Mouse (Mus musculus): ENCODE data around the gene Gpc5.

Gpc5 gene

GRCm38 (mm10) chr14:115821657-115822056, 729.6 kb downstream of the Gpc5 start:
- DNase-seq (ENCODE audit: extremely low read depth, insufficient read length, low spot score): no peak

GRCm38 (mm10) chr14:115830485-115830884, 738.5 kb downstream of the Gpc5 start:
- DNase-seq (ENCODE audit: extremely low read depth, insufficient read length, low spot score): no peak

GRCm38 (mm10) chr14:115831219-115831755, 739.3 kb downstream of the Gpc5 start:
- DNase-seq (ENCODE audit: extremely low read depth, insufficient read length, low spot score): no peak

GRCm38 (mm10) chr14:115831854-115832625, 740.0 kb downstream of the Gpc5 start:
- no peak for DNase-seq (ENCODE audit: extremely low read depth, insufficient read length, low spot score)

DNA sequence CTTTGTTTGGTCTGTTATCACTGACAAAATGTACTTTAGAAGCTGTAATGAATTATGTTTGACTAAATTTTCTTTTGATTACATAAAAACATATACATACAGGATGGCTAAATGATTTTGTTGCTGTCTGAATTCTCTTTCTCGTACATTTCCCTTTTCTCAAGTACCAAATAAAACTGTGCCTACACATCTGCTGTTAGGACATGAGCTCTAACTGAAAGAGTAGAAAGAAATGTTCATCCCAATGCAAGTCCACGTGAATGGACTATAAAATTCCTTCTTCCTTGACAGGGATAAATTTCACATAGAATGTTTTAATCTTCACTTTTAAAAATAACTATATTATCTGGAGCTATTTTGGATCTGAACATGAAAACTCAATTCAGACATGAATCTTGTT, 751.8 kb downstream of the Gpc5 start:
- no peak for DNase-seq (ENCODE audit: extremely low read depth, insufficient read length, low spot score)

DNA sequence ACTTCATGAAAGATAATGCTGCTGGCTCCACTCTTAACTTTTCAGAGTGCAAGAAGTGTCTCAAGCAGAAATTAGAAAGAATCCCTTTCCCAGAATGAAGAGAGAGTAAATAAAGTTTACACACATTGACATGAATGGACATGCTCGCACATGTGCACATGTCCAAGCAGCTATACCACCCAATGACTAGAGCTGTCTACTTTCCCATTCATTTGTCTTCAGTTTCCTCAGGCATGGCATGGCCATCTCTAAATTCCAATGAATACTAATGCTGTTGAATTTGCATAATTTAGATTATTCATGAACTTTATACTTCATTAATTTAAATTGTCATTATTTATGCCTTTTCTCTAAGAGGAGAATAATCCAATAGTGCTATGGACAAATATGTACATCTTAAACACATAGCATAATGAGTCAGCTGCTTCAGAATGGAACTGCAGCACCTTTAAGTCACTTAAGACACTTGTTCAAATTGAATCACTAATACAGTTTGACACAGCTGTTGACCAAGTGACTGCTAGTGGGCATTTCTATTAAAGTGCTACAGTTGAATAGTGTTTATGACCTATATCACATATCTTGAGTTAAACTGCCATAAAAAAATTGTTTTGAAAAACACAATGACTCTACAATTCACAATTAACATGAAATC, 752.9 kb downstream of the Gpc5 start:
- DNase-seq (ENCODE audit: extremely low read depth, insufficient read length, low spot score): no peak

DNA sequence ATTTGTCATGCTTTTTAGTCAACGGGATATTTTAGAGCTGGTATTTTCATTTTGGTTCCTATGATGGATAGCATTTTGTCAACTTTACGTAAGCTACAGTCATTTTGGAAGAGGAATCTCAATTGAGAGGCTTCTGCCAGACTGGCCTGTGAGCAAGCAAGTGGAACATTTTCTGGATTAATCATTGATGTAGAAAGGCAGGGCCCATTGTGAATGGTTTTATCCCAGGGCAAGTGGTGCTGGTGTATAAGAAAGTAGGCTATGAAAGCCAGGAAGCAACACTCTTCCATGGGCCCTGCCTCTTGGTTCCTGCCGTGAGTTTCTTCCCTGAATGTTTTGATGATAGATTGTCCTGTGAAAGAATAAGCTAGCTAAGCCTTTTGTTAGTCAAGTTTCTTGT, 777.1 kb downstream of the Gpc5 start:
- no peak for DNase-seq (ENCODE audit: extremely low read depth, insufficient read length, low spot score)

DNA sequence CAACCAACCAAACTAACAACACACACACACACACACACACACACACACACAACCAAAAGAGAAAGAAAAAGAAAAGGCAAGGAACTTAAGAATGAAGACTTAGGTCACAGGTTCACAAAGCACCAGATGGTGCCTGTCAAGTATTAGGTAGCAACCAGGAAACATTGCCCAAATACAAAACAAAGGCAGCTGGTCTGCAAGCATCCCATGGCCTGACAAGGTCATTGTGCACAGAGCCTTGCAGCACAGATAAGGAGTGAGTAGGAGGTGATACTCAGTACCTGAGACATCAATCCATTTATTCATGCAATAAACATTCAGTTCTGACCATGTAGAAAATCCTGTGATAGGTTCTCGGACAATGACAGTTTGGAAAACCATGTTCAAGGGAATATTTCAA, 884.0 kb downstream of the Gpc5 start:
- DNase-seq (ENCODE audit: extremely low read depth, insufficient read length, low spot score): no peak

- no peak for DNase-seq (ENCODE audit: extremely low read depth, insufficient read length, low spot score)
Measured at GRCm38 (mm10) chr14:115979233-115979632, 887.2 kb downstream of the Gpc5 start.

DNA sequence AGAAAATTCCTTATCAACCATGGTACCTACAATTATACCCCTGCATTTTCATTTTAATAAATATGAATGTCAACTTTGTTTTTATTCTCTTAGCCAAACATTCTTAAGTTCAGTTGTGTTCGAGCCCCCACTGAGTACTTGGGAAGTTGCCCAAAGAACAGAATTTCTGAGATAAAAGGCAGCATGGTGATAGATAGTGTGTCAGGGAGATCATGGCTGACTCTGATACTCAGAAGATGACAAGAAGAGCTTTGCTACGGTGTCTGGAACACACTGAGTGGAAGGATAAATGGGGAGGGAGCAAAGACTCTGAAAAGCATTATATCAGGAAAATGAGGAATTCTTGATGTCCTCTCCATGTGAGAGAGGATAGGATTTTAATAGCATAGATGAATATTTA, 898.7 kb downstream of the Gpc5 start:
- DNase-seq (ENCODE audit: extremely low read depth, insufficient read length, low spot score): no peak

DNA sequence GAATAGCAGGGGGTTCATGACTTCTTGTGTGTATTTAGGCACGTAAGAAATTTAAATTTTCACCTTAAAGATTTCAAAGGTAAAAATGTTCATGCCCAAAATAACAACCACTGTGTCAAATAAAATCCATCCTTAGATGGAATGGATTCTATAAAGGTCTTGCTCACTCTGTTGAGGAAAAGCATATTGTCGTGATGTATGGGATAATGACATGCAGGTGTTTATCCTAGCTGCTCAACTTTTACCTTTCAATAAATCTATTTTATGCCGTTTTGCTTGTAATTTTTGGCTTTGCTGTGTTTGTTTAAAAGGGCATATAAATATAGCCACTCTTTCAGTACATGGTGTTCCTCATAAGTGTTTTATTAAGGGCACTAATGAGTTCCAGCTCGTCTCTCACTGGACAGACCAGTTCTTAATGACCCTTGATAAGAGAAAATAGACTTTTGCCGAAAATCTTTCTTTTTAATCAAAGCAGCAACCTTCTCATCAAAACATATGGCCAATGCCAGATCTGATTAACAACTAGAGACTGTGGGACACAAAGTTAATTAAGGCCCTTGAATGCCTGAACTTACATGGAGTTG, 901.6 kb downstream of the Gpc5 start:
- DNase-seq (ENCODE audit: extremely low read depth, insufficient read length, low spot score): no peak

GRCm38 (mm10) chr14:115998931-115999330, 906.9 kb downstream of the Gpc5 start:
- DNase-seq (ENCODE audit: extremely low read depth, insufficient read length, low spot score): no peak

DNA sequence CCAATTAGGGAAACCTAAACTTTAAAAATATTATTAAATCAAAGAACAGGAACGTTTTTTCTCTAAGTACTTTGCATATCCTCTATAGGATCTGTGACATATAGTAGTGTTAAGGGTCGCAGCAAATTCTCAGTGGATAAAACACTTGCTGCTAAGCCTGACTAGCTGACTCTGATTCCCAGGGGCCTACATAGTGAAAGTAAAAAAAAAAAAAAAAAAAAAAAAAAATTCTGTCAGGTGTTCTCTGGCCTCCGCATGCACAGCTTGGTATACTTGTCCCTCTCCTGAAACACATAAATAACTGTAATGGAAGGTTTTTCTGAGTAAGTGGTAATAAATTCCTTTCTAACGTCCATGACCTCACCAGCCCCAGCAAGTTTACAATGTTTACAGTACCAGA, 995.0 kb downstream of the Gpc5 start:
- DNase-seq (ENCODE audit: extremely low read depth, insufficient read length, low spot score): no peak

GRCm38 (mm10) chr14:116127943-116128342, 1035.9 kb downstream of the Gpc5 start:
- no peak for DNase-seq (ENCODE audit: extremely low read depth, insufficient read length, low spot score)

DNA sequence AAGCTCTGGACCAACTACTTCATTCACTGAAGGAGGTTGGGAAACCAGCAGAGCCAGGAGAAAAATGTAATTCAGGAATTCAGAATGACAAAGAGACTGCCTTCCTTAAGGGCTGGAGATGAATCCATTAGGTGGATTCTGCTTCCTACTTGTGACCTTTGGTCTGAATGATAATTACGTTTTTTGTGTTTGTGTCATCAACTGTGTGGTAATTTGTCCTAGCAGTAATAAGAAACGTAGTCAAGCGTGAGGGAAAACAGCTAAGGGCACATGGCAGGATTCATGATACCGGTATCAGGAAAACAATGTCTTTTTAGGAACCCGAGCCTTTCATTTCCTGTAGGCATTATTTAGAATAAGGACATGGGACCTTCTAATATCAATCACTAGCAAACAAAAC, 1045.3 kb downstream of the Gpc5 start:
- DNase-seq (ENCODE audit: extremely low read depth, insufficient read length, low spot score): no peak

- no peak for DNase-seq (ENCODE audit: extremely low read depth, insufficient read length, low spot score)
Measured at GRCm38 (mm10) chr14:116137772-116138171, 1045.8 kb downstream of the Gpc5 start.

- DNase-seq (ENCODE audit: extremely low read depth, insufficient read length, low spot score): no peak
Measured at GRCm38 (mm10) chr14:116162586-116162985, 1070.6 kb downstream of the Gpc5 start.

- no peak for DNase-seq (ENCODE audit: extremely low read depth, insufficient read length, low spot score)
Measured at GRCm38 (mm10) chr14:116167401-116167800, 1075.4 kb downstream of the Gpc5 start.

GRCm38 (mm10) chr14:116169129-116169528, 1077.1 kb downstream of the Gpc5 start:
- no peak for DNase-seq (ENCODE audit: extremely low read depth, insufficient read length, low spot score)

GRCm38 (mm10) chr14:116186981-116187380, 1095.0 kb downstream of the Gpc5 start:
- DNase-seq (ENCODE audit: extremely low read depth, insufficient read length, low spot score): no peak

DNA sequence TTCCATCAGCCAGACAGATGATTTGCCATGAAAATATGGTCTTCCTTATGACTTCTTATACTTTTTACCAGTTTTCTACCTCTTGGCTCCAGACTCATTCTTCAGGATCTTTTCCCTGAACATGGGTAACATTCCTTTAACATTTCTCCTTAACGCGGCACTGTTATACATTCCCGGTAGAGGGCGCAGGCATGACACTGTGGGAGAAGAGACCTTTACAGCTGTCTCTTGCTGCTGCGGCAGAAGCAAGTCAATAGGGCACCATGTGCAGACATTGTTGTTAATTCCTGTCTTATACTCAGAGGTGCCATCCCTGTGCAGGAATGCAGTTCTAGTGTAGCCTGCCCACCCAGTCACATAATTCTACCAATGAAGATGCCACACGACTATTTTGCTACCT, 1115.0 kb downstream of the Gpc5 start:
- DNase-seq (ENCODE audit: extremely low read depth, insufficient read length, low spot score): no peak

DNA sequence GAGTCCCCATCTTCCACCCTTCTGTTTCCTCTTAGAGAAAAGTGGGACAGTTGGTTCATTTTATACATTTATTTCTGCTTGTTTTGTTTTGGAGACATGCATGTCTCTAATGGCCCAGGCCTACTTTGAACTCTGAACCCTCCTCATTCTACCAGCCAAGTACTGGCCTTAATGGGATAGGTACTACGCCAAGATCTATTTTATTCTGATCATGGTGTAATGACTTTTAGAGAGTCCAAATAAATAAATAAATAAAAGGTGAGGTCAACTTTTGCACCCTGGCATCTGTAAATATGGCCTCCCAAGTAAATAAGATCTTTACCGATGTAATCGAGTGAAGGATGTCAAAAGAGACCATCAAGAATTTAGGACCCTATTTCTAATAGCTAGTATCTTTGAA, 1116.6 kb downstream of the Gpc5 start:
- DNase-seq (ENCODE audit: extremely low read depth, insufficient read length, low spot score): no peak

Measured in 3134 (cell line).